Comparison of ENCODE assay signal across 8 mouse cellular contexts in the genomic region with DNA sequence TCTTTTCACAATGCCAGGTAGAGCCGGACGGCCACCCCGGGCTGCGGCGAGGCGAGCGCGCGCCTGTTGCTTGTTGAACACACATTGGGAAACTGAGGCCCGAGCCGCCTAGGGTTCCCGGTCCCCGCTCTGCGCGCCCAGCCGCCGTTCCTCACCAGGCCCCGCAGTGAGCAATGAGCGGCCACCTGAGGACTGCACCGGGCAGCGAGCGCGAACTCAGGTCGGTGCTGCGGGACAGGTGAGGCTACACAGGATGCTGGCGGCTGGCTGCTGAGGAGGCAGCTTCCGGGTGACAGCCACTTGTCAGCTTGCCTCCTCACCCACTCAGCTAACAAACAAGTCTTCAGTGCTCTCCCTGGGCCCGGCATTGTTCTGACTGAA. TPM values are rescaled to one million over a fixed set of nuclear protein-coding genes. Genes with fewer than 3 reads are reported as not detected.
DNase-seq lines count a peak whose midpoint lies in the region; ATAC-seq and TF ChIP-seq lines count a peak whose summit lies in the region.

No protein-coding gene starts in this region.

- peak overlapping the region; percentile 96 for H3K4me2 ChIP-seq in limb, embryonic 14.5 days (replicated peaks; ENCODE audit: low read depth, low read length, severe bottlenecking)

- no peak for TF ChIP-seq POLR2A in limb, embryonic 14.5 days (IDR thresholded peaks at IDR 0.05; ENCODE audit: borderline replicate concordance, extremely low read depth, insufficient read depth, insufficient read length)

- peaks cover 23% of the 10 kb centered on the region; the same call in 1 of the 2 replicates for H3K27me3 ChIP-seq in limb, embryonic 14.5 days (ENCODE audit: control insufficient read depth, insufficient read depth, low read length)

- H3K9ac ChIP-seq in limb, embryonic 14.5 days (ENCODE audit: low read depth, low read length, severe bottlenecking): peak overlapping the region; percentile 34

- no peak for ATAC-seq in limb, embryonic 14.5 days (ENCODE audit: low FRiP score, low read depth)

- H3K27ac ChIP-seq in limb, embryonic 14.5 days (replicated peaks; ENCODE audit: low read depth, low read length): no peak overlapping the region

- H3K4me1 ChIP-seq in limb, embryonic 14.5 days (ENCODE audit: control insufficient read depth, insufficient read depth, low read length): peaks cover 6% of the 10 kb centered on the region; the same call in 1 of the 2 replicates

- 2% methylated on average over 18 of the region's 28 CpGs for WGBS in limb, embryonic 14.5 days

- no peaks in the 10 kb centered on the region for H3K36me3 ChIP-seq in limb, embryonic 14.5 days (ENCODE audit: control insufficient read depth, insufficient read depth, low read length)

- DNase-seq in heart, adult 11 months: peak; percentile 76
- no peak for DNase-seq in heart, adult 9 months (ENCODE audit: low spot score in 2 of 2)
- peak; percentile 2 for DNase-seq in thymus, postnatal 14 days
- DNase-seq in thymus, postnatal 4 days: no peak
- DNase-seq in limb, embryonic 14.5 days (ENCODE audit: low spot score): no peak
- DNase-seq in urinary bladder, adult 18-20 months (ENCODE audit: low spot score in 2 of 2): no peak
- no peak for DNase-seq in right cerebral cortex, adult 18-20 months
- DNase-seq in retina, postnatal 1 day: no peak

- peak overlapping the region; percentile 67 for H3K4me3 ChIP-seq in limb, embryonic 14.5 days (replicated peaks; ENCODE audit: low read length)

- H3K9me3 ChIP-seq in limb, embryonic 14.5 days (ENCODE audit: control insufficient read depth, low read length): no peaks in the 10 kb centered on the region

RNA-seq across cellular contexts. Expression of gene Phyhipl, which starts 55.9 kb away (rescaled TPM):
- 1.4 TPM in 2 replicates for polyA plus RNA-seq in limb, embryonic 14.5 days (2012; rRNA removed)
- polyA plus RNA-seq in limb, embryonic 14.5 days (2014; fragmentation: Nextera tagmentation; extraction: Ambion mirVana): 1.5 and 2.3 TPM in 2 replicates

Comparison
In these comparisons a context has a peak if more than half of its experiments do, and no peak if none do; other contexts are left out.
1. DNase-seq: peak in heart, adult 11 months (single experiment) and thymus, postnatal 14 days (single experiment); none in heart, adult 9 months (0 of 2), thymus, postnatal 4 days (single experiment), limb, embryonic 14.5 days (single experiment), urinary bladder, adult 18-20 months (0 of 2), right cerebral cortex, adult 18-20 months (single experiment) and retina, postnatal 1 day (single experiment).